Mouse (Mus musculus): ENCODE measurements around the gene Slc23a3. TPM values are rescaled to one million over a fixed set of nuclear protein-coding genes. Genes with fewer than 3 reads are reported as not detected.

Gene Slc23a3
- polyA plus RNA-seq (2021; fragmentation: Nextera tagmentation), result 2.5 and 3.6 TPM in 2 replicates
- long read RNA-seq, experiment 1, partial matches to known transcripts, result 1 of 2 reads
- long read RNA-seq, experiment 1, other reads (novel, unspliced or antisense), result 1 of 2 reads
- long read RNA-seq, experiment 2, partial matches to known transcripts, result 2 of 7 reads
- long read RNA-seq, experiment 2, other reads (novel, unspliced or antisense), result 5 of 7 reads

GRCm38 (mm10) chr1:75133421-75134207 is at the start of gene Slc23a3:
Gene Slc23a3 (minus strand): TSS chr1:75133890.

GRCm38 (mm10) chr1:75180105-75180590 is 46.5 kb upstream of the Slc23a3 start, which contains the start of gene Abcb6:
Gene Abcb6 (minus strand): TSS chr1:75180392.

DNA sequence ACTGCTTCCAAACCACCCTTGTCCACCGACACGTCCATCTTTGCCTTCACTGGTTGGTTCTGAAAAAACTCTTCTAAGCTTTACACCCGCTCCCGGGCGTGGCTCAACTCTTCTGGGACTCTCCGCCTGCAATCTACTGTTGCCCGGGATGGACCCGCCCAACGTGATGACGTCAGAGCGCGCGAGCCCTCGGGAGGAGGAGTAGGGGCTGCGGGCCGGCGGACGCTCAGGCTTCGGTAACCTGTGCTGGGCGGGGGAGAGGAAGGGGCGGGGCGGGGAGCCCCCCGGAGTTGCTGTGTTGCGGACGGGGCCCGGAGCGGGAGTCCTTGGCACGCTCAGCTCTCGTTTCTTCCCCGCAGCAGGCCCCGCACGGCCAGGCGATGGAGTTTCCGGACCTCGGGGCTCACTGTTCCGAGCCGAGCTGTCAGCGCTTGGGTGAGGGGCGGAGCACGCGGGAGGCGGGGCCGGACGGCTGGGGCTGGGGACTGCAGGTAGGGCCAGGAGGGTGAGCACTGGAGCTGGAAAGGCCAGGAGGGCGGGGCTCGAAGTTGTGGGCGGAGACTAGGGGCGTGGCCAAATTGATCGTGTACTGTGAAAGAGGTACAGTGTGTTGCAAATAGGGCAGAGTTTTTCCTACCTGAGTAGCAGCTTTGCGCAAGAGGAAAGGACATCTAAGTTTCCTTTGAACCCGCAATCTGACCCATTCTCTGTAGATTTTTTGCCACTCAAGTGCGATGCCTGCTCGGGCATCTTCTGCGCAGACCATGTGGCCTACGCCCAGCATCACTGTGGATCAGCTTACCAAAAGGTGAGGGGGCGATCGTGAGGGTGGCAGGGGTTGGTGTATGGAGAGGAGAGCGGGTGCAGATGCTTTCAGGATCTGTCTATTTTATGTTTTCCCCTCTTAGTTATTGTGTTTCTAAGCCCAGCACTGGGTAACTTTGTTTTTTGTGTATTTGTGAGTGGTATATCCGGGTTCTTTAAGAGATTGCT is 35.1 kb upstream of the Slc23a3 start, which contains the start of gene Zfand2b:
Gene Zfand2b, plus strand, starts transcription at position 175 of the 993 bp plus-strand sequence.

DNA sequence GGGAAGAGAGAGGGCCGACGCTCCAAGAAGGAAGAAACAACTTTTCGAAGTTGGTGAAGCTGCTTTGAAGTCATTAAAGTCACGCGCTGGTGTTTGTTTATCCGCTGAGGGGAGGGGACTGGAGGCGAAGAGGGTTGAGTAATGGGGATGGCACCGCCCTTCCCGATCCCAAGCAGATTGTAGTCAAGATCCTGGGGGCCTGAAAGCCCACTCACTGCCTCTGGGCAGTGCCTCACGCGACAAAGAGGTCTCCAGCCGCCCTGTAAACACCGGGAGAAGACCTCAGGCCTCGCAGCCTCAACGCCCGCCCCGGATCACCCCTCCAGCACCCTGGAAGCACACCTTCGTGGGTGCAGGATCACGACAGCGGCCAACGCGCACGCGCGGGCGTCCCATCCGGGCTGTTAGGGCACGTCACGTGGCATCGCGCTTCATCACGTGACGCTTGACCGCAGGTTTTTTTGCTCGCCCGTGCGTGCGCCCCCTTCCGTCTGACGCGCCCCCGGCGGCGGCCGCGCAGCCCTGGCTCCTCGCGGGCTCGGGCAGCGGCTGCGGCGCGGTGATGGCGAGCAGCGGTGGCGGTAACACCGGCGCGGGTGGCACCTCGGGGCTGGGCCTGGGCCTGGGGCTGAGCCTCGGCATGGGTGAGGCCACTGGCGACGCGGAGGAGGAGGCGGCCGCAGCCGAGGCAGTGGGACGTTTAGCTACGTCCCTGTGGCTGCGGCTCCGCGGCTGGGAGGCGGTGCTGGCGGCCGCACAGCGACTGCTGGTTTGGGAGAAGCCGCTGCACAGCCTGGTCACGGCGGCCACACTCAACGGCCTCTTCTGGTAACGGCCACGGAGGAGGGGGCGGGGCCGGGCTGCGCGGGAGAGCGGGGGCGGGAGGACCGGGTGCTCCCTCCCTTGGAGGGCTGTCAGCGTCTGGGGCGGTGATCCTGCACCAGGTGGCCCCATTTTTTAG is 8.9 kb upstream of the Slc23a3 start, which contains the start of the genes Cnppd1 and Retreg2:
Gene Cnppd1, minus strand, starts transcription at position 411 of the 961 bp plus-strand sequence.
Gene Retreg2, plus strand, starts transcription at position 478 of the 961 bp plus-strand sequence.

GRCm38 (mm10) chr1:75124346-75125321 is 9.1 kb downstream of the Slc23a3 start, which contains the start of gene Nhej1:
Gene Nhej1 (minus strand): TSS chr1:75125200.

Other genes starting within 250 kb of the Slc23a3 start
- gene Fev, start 248.5 kb downstream of the Slc23a3 start, polyA plus RNA-seq (2021; fragmentation: Nextera tagmentation), result 0.13 and 0.33 TPM in 2 replicates
- gene Cryba2, start 240.7 kb downstream of the Slc23a3 start, polyA plus RNA-seq (2021; fragmentation: Nextera tagmentation), result 1.6 and 2.0 TPM in 2 replicates
- 0.55 and 0.65 TPM in 2 replicates for gene Cfap65, start 198.3 kb downstream of the Slc23a3 start, polyA plus RNA-seq (2021; fragmentation: Nextera tagmentation)
- 0.10 and 0.13 TPM in 2 replicates for gene Ihh, start 182.2 kb downstream of the Slc23a3 start, polyA plus RNA-seq (2021; fragmentation: Nextera tagmentation)
- 4.1 and 5.2 TPM in 2 replicates for gene Nhej1, start 8.7 kb downstream of the Slc23a3 start, polyA plus RNA-seq (2021; fragmentation: Nextera tagmentation)
- 8.7 and 17.8 TPM in 2 replicates for gene Cnppd1, start 8.8 kb upstream of the Slc23a3 start, polyA plus RNA-seq (2021; fragmentation: Nextera tagmentation)
- 51.8 and 214 TPM in 2 replicates for gene Retreg2, start 8.9 kb upstream of the Slc23a3 start, polyA plus RNA-seq (2021; fragmentation: Nextera tagmentation)
- 36.1 and 43.8 TPM in 2 replicates for gene Zfand2b, start 34.8 kb upstream of the Slc23a3 start, polyA plus RNA-seq (2021; fragmentation: Nextera tagmentation)
- gene Abcb6, start 46.5 kb upstream of the Slc23a3 start, polyA plus RNA-seq (2021; fragmentation: Nextera tagmentation), result 10.6 and 12.0 TPM in 2 replicates
- 12.1 and 13.1 TPM in 2 replicates for gene Ankzf1, start 58.3 kb upstream of the Slc23a3 start, polyA plus RNA-seq (2021; fragmentation: Nextera tagmentation)
- 44.9 and 63.6 TPM in 2 replicates for gene Atg9a, start 58.3 kb upstream of the Slc23a3 start, polyA plus RNA-seq (2021; fragmentation: Nextera tagmentation)
- gene Glb1l, start 76.9 kb upstream of the Slc23a3 start, polyA plus RNA-seq (2021; fragmentation: Nextera tagmentation), result 1.8 and 2.2 TPM in 2 replicates
- gene Stk16, start 76.9 kb upstream of the Slc23a3 start, polyA plus RNA-seq (2021; fragmentation: Nextera tagmentation), result 79.4 and 83.1 TPM in 2 replicates
- gene Tuba4a, start 86.0 kb upstream of the Slc23a3 start, polyA plus RNA-seq (2021; fragmentation: Nextera tagmentation), result 232 and 261 TPM in 2 replicates
- gene A630095N17Rik, start 98.2 kb upstream of the Slc23a3 start, polyA plus RNA-seq (2021; fragmentation: Nextera tagmentation), result not detected in 2 replicates
- gene Dnajb2, start 102.5 kb upstream of the Slc23a3 start, polyA plus RNA-seq (2021; fragmentation: Nextera tagmentation), result 57.8 and 73.1 TPM in 2 replicates
- gene Ptprn, start 130.6 kb upstream of the Slc23a3 start, polyA plus RNA-seq (2021; fragmentation: Nextera tagmentation), result 113 and 159 TPM in 2 replicates
- gene Resp18, start 144.5 kb upstream of the Slc23a3 start, polyA plus RNA-seq (2021; fragmentation: Nextera tagmentation), result 215 and 275 TPM in 2 replicates
- gene Dnpep, start 184.1 kb upstream of the Slc23a3 start, polyA plus RNA-seq (2021; fragmentation: Nextera tagmentation), result 81.6 and 92.2 TPM in 2 replicates
- gene Des, start 226.4 kb upstream of the Slc23a3 start, polyA plus RNA-seq (2021; fragmentation: Nextera tagmentation), result 1.2 and 1.5 TPM in 2 replicates
- 46.1 and 63.7 TPM in 2 replicates for gene Speg, start 241.4 kb upstream of the Slc23a3 start, polyA plus RNA-seq (2021; fragmentation: Nextera tagmentation)